Mouse (Mus musculus): ENCODE results near the gene Csf2.

DNA sequence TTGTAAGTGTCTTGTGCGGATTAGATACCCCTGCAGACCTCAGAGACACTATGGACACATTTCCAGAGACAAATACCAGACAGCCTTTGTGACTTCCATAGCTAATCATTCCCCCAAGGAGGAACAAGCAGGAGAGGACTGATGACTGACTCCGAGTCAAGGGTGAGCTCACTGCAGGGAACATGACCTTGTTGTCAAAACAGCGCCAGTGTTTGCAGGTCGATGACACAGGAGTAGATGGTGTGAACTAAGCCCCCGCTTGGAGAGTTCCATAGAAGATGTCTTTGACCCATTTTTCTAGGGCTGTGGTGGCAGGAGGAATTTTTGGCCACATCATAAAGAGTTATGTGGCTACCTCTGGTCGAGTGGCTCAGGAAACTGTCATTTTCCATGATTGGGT, 33.4 kb downstream of the Csf2 start:
- no peak for TF ChIP-seq POLR2A (IDR thresholded peaks at IDR 0.05; ENCODE audit: insufficient read depth, low read depth, low read length)
- TF ChIP-seq CTCF (IDR thresholded peaks at IDR 0.05; ENCODE audit: insufficient read depth, low read depth, low read length) = no peak
